Mouse (Mus musculus): ENCODE results near the gene Sult5a1. TPM values are rescaled to one million over a fixed set of nuclear protein-coding genes. Genes with fewer than 3 reads are reported as not detected.

Gene Sult5a1
- polyA plus RNA-seq, 1 experiment from 2014 or later, result 6.8 TPM

DNA sequence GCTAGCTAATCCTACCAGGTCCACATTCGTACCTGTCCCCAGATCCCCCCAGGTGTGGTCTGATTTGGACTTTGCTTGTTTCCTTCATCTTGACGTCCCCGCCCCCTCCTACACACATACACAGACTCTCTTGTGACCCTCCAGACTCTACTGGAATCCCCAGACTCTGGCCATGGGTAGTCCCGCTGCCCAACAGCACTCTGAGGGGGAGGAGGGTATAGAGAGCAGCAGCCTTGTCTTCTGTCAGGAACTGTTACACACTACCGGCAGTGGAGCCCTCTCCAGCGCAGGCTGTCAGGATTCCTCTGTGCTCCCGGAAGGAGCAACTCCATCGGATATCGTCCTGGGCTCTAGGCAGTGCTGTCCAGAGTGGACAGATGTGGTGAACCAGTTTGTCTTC is 27.1 kb downstream of the Sult5a1 start:
- H3K9me3 ChIP-seq (ENCODE audit: control insufficient read depth, low read length), result no peaks in the 10 kb centered on the region
- DNase-seq (ENCODE audit: low spot score), result no peak
- 61% methylated on average over 9 of the region's 9 CpGs for WGBS
- no peaks in the 10 kb centered on the region for H3K27me3 ChIP-seq (ENCODE audit: control insufficient read depth, insufficient read depth, low read length)
- H3K9ac ChIP-seq (ENCODE audit: low read length), result no peak overlapping the region
- H3K36me3 ChIP-seq (ENCODE audit: control insufficient read depth, insufficient read depth, low read length), result no peaks in the 10 kb centered on the region
- H3K27ac ChIP-seq (replicated peaks; ENCODE audit: low read depth, low read length), result no peak overlapping the region
- no peak for ATAC-seq (ENCODE audit: insufficient number of reproducible peaks, low FRiP score, low TSS enrichment, low read depth)
- no peak overlapping the region for H3K4me2 ChIP-seq (ENCODE audit: low read depth, severe bottlenecking)
- no peaks in the 10 kb centered on the region for H3K4me1 ChIP-seq (ENCODE audit: control insufficient read depth, insufficient read depth, low read length)
- no peak overlapping the region for H3K4me3 ChIP-seq (ENCODE audit: low read depth, low read length)

DNA sequence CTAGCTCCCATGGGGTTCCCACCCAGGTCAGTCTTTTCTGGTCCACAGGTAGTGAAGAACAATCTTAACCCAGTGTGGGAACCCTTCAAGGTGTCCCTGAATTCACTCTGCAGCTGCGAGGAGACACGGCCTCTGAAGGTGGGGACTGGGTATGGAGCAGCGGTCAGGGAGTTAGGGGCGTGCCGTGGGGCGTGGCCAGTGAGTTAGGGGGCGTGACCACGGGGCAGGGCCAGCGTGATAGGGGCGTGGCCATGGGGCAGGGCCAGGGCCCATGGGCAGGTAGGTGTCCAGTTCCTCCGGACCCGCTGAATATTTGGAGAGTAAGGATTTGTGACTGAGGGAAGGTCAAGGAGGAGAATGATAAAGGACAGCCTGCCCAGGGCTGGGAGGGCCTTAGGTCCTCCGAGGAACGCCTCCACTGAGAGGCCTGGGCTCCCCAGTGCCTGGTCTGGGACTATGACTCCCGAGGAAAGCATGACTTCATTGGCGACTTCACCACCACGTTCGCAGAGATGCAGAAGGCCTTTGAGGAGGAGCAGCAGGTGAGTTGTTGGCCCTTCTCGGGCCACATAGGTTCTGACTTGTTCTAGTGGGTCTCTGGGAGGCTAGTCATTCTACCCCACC is 31.8 kb downstream of the Sult5a1 start:
- no peak overlapping the region for H3K27ac ChIP-seq (replicated peaks; ENCODE audit: low read depth, low read length)
- H3K9me3 ChIP-seq (ENCODE audit: control insufficient read depth, low read length), result no peaks in the 10 kb centered on the region
- H3K4me1 ChIP-seq (ENCODE audit: control insufficient read depth, insufficient read depth, low read length), result no peaks in the 10 kb centered on the region
- H3K27me3 ChIP-seq (ENCODE audit: control insufficient read depth, insufficient read depth, low read length), result no peaks in the 10 kb centered on the region
- ATAC-seq (ENCODE audit: insufficient number of reproducible peaks, low FRiP score, low TSS enrichment, low read depth), result peak; percentile 60; the same call in 1 of the 2 replicates
- H3K9ac ChIP-seq (ENCODE audit: low read length), result no peak overlapping the region
- peak overlapping the region; percentile 27; the same call in 1 of the 2 replicates for H3K4me2 ChIP-seq (ENCODE audit: low read depth, severe bottlenecking)
- H3K4me3 ChIP-seq (ENCODE audit: low read depth, low read length), result no peak overlapping the region
- H3K36me3 ChIP-seq (ENCODE audit: control insufficient read depth, insufficient read depth, low read length), result no peaks in the 10 kb centered on the region
- DNase-seq (ENCODE audit: low spot score), result peak; percentile 79
- WGBS, result 4% methylated on average over 19 of the region's 19 CpGs

DNA sequence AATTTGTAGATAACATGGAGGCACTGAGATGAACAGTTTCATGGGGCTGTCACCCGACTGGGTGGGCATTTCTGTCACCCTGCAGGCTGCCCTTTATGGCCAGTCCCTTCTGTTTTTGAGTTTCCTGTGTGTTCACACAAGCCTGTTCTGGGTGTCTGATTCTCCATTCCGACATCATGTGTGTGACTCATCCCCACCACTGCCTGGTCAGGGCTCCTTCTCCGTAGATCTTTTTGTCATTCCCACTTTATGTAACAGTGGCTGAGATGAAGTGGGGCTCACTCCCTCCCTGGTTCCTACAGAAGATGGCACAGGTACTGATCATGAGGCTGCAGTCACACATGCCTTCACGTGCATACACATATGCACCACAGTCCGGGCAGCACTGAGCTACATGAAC is 35.4 kb downstream of the Sult5a1 start:
- no peak overlapping the region for H3K27ac ChIP-seq (replicated peaks; ENCODE audit: low read depth, low read length)
- ATAC-seq (ENCODE audit: insufficient number of reproducible peaks, low FRiP score, low TSS enrichment, low read depth), result no peak
- no peak overlapping the region for H3K4me3 ChIP-seq (ENCODE audit: low read depth, low read length)
- H3K4me2 ChIP-seq (ENCODE audit: low read depth, severe bottlenecking), result no peak overlapping the region
- H3K27me3 ChIP-seq (ENCODE audit: control insufficient read depth, insufficient read depth, low read length), result peaks cover 19% of the 10 kb centered on the region
- WGBS, result 80% methylated on average over 5 of the region's 5 CpGs
- H3K4me1 ChIP-seq (ENCODE audit: control insufficient read depth, insufficient read depth, low read length), result peaks cover 3% of the 10 kb centered on the region
- no peak overlapping the region for H3K9ac ChIP-seq (ENCODE audit: low read length)
- no peak for DNase-seq (ENCODE audit: low spot score)
- no peaks in the 10 kb centered on the region for H3K9me3 ChIP-seq (ENCODE audit: control insufficient read depth, low read length)
- no peaks in the 10 kb centered on the region for H3K36me3 ChIP-seq (ENCODE audit: control insufficient read depth, insufficient read depth, low read length)

DNA sequence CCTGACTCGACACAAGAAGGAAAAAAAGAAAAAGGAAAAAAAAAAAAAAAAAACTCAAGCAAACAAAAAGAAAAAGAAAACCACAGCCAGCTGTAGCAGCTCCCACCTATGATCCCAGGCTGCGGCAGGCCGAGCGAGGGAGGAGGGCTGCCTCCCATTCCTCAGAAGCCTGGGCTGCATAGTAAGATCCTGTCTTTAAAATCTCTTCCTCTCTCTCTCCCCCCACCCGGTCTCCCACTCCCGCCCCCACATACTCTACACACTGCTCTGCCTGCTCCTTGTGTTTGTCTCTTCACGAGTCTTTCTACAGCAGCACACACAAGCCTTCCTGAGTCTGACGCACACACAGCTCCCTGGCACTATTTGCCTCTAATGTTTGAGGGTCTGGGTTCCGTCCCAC is 36.1 kb downstream of the Sult5a1 start:
- DNase-seq (ENCODE audit: low spot score) (no peak), ATAC-seq (ENCODE audit: insufficient number of reproducible peaks, low FRiP score, low TSS enrichment, low read depth) (no peak)
- no peak overlapping the region for H3K27ac ChIP-seq (replicated peaks; ENCODE audit: low read depth, low read length)
- WGBS, result 63% methylated on average over 9 of the region's 9 CpGs
- H3K36me3 ChIP-seq (ENCODE audit: control insufficient read depth, insufficient read depth, low read length), result no peaks in the 10 kb centered on the region
- peaks cover 9% of the 10 kb centered on the region for H3K4me1 ChIP-seq (ENCODE audit: control insufficient read depth, insufficient read depth, low read length)
- H3K9me3 ChIP-seq (ENCODE audit: control insufficient read depth, low read length), result no peaks in the 10 kb centered on the region
- no peak overlapping the region for H3K4me2 ChIP-seq (ENCODE audit: low read depth, severe bottlenecking)
- H3K9ac ChIP-seq (ENCODE audit: low read length), result no peak overlapping the region
- H3K4me3 ChIP-seq (ENCODE audit: low read depth, low read length), result no peak overlapping the region
- peaks cover 25% of the 10 kb centered on the region for H3K27me3 ChIP-seq (ENCODE audit: control insufficient read depth, insufficient read depth, low read length)

DNA sequence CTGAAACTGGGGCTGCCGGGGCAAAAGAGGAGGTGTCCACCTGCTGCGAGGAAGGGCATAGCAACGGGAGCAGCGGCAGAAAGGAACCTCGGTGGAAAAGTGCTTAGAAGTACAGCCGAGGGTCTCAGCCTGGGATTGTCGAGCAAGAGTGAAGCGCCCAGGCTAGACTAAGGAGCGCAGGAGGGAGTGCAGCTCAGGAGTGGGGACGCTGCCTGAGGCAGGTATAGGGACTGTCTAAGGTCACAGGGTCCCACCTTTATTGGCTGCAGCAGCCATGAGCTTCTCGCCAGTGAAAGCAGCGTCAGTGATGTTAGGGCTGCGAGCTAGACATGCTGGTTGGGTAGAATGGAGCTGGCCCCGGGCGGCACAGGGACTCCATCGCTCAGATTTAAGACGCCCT is 40.4 kb downstream of the Sult5a1 start:
- H3K27me3 ChIP-seq (ENCODE audit: control insufficient read depth, insufficient read depth, low read length), result peaks cover 40% of the 10 kb centered on the region
- no peak overlapping the region for H3K9ac ChIP-seq (ENCODE audit: low read length)
- H3K36me3 ChIP-seq (ENCODE audit: control insufficient read depth, insufficient read depth, low read length), result no peaks in the 10 kb centered on the region
- no peak overlapping the region for H3K27ac ChIP-seq (replicated peaks; ENCODE audit: low read depth, low read length)
- peak overlapping the region; percentile 43 for H3K4me3 ChIP-seq (ENCODE audit: low read depth, low read length)
- H3K9me3 ChIP-seq (ENCODE audit: control insufficient read depth, low read length), result no peaks in the 10 kb centered on the region
- 4% methylated on average over 17 of the region's 17 CpGs for WGBS
- H3K4me1 ChIP-seq (ENCODE audit: control insufficient read depth, insufficient read depth, low read length), result peaks cover 12% of the 10 kb centered on the region
- ATAC-seq (ENCODE audit: insufficient number of reproducible peaks, low FRiP score, low TSS enrichment, low read depth) (no peak), DNase-seq (ENCODE audit: low spot score) (no peak)
- H3K4me2 ChIP-seq (ENCODE audit: low read depth, severe bottlenecking), result peak overlapping the region; percentile 83

DNA sequence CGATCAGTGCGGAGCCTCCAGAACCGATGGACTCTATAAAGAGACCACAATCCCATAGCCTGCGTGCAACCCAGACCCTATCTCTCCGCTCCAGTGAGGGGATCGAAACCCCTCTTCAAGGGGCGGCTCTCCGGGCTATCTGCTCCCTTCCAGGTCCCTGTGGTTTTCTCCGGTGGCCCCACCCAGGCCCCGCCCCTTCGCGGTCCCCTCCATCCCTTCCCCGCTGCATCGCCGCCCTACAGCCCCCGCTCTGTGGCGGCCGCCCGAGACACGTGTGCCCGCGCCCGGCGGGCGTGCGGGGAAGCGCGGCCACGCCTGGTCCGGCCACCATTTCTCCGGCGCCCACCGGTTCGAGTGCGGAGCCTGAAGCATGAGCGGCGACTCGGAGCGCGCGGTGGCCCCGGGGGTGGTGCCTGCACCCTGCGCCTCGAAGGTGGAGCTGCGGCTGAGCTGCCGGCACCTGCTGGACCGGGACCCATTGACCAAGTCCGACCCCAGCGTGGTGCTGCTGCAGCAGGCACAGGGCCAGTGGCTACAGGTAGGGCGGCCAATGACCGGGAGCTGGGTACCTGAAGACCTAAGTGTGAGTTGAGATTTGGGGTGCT is 40.9 kb downstream of the Sult5a1 start, which contains the start of gene Cpne7:
Gene Cpne7, plus strand, starts transcription at position 248 of the 605 bp plus-strand sequence.
- no peaks in the 10 kb centered on the region for H3K9me3 ChIP-seq (ENCODE audit: control insufficient read depth, low read length)
- peaks cover 40% of the 10 kb centered on the region for H3K27me3 ChIP-seq (ENCODE audit: control insufficient read depth, insufficient read depth, low read length)
- DNase-seq (ENCODE audit: low spot score), result no peak
- 0 out of 2 replicates have a peak, but pooled peaks have one; percentile 51 for ATAC-seq (ENCODE audit: insufficient number of reproducible peaks, low FRiP score, low TSS enrichment, low read depth)
- WGBS, result 1% methylated on average over 49 of the region's 51 CpGs
- no peaks in the 10 kb centered on the region for H3K36me3 ChIP-seq (ENCODE audit: control insufficient read depth, insufficient read depth, low read length)
- peaks cover 12% of the 10 kb centered on the region for H3K4me1 ChIP-seq (ENCODE audit: control insufficient read depth, insufficient read depth, low read length)
- H3K4me3 ChIP-seq (ENCODE audit: low read depth, low read length), result peak within 1 kb of the TSS; percentile 43
- H3K4me2 ChIP-seq (ENCODE audit: low read depth, severe bottlenecking), result peak within 1 kb of the TSS; percentile 83
- peak within 1 kb of the TSS; percentile 37; the same call in 1 of the 2 replicates for H3K9ac ChIP-seq (ENCODE audit: low read length)
- H3K27ac ChIP-seq (replicated peaks; ENCODE audit: low read depth, low read length), result no peak within 1 kb of the TSS

DNA sequence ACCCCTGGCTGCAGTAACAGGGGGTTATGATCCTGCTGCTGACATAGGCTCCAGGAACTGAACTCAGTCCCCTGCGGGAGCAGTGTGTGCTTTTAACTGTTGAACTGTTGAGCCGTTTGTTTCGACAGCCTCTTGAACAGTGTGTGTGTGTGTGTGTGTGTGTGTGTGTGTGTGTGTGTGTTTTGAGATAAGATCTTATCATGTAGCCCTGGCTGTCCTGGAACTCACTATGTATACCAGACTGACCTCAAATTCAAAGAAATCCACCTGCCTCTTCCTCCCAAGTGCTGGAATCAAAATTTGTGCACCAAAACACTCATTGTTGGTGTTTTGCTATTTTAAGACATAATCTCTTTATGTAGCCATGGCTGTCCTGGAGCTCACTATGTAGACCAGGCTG is 43.5 kb downstream of the Sult5a1 start:
- DNase-seq (ENCODE audit: low spot score) (no peak), ATAC-seq (ENCODE audit: insufficient number of reproducible peaks, low FRiP score, low TSS enrichment, low read depth) (no peak)
- peaks cover 40% of the 10 kb centered on the region for H3K27me3 ChIP-seq (ENCODE audit: control insufficient read depth, insufficient read depth, low read length)
- peaks cover 12% of the 10 kb centered on the region for H3K4me1 ChIP-seq (ENCODE audit: control insufficient read depth, insufficient read depth, low read length)
- no peak overlapping the region for H3K4me2 ChIP-seq (ENCODE audit: low read depth, severe bottlenecking)
- no peak overlapping the region for H3K4me3 ChIP-seq (ENCODE audit: low read depth, low read length)
- no peaks in the 10 kb centered on the region for H3K36me3 ChIP-seq (ENCODE audit: control insufficient read depth, insufficient read depth, low read length)
- 68% methylated on average over 3 of the region's 3 CpGs for WGBS
- H3K27ac ChIP-seq (replicated peaks; ENCODE audit: low read depth, low read length), result no peak overlapping the region
- no peaks in the 10 kb centered on the region for H3K9me3 ChIP-seq (ENCODE audit: control insufficient read depth, low read length)
- no peak overlapping the region for H3K9ac ChIP-seq (ENCODE audit: low read length)

DNA sequence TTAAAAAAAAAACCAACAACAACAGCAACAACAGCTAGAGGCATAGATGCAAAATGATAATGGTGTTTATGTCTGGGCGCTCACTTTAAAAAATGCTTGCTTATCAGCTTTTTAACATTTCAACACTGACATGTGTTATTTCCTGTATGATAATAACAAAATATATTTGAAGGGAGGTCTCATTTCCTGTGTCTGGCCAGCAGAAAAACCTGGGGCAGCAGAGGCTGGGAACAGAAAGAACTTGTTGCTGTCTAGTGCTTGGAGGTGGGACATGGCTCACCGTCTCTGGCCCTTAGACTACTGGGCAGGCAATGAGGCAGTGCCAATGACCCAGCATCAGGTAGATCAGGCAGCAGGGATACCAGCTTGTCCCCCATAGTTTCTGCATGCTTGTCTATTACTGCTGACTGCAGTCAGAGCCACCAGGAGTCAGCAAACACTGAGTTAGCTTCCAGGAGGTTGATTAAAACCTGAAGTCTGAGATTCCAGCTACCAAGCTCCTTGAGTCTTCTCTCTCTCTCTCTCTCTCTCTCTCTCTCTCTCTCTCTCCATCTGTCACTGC is 44.1 kb downstream of the Sult5a1 start:
- ATAC-seq (ENCODE audit: insufficient number of reproducible peaks, low FRiP score, low TSS enrichment, low read depth) (no peak), DNase-seq (ENCODE audit: low spot score) (no peak)
- H3K4me1 ChIP-seq (ENCODE audit: control insufficient read depth, insufficient read depth, low read length), result peaks cover 12% of the 10 kb centered on the region
- no peak overlapping the region for H3K27ac ChIP-seq (replicated peaks; ENCODE audit: low read depth, low read length)
- no peak overlapping the region for H3K4me3 ChIP-seq (ENCODE audit: low read depth, low read length)
- H3K36me3 ChIP-seq (ENCODE audit: control insufficient read depth, insufficient read depth, low read length), result no peaks in the 10 kb centered on the region
- H3K27me3 ChIP-seq (ENCODE audit: control insufficient read depth, insufficient read depth, low read length), result peaks cover 34% of the 10 kb centered on the region
- no peak overlapping the region for H3K4me2 ChIP-seq (ENCODE audit: low read depth, severe bottlenecking)
- no peaks in the 10 kb centered on the region for H3K9me3 ChIP-seq (ENCODE audit: control insufficient read depth, low read length)
- no peak overlapping the region for H3K9ac ChIP-seq (ENCODE audit: low read length)
- WGBS, result 63% methylated on average over 2 of the region's 2 CpGs

Measured in limb, embryonic 11.5 days (tissue).